Mouse (Mus musculus): ENCODE measurements at regions not wholly inside any gene's neighbourhood (a gene's known extent, or its start where the extent isn't known, plus 50 kb on each side); places are given as distances from the start of the nearest gene placed in this dataset.

DNA sequence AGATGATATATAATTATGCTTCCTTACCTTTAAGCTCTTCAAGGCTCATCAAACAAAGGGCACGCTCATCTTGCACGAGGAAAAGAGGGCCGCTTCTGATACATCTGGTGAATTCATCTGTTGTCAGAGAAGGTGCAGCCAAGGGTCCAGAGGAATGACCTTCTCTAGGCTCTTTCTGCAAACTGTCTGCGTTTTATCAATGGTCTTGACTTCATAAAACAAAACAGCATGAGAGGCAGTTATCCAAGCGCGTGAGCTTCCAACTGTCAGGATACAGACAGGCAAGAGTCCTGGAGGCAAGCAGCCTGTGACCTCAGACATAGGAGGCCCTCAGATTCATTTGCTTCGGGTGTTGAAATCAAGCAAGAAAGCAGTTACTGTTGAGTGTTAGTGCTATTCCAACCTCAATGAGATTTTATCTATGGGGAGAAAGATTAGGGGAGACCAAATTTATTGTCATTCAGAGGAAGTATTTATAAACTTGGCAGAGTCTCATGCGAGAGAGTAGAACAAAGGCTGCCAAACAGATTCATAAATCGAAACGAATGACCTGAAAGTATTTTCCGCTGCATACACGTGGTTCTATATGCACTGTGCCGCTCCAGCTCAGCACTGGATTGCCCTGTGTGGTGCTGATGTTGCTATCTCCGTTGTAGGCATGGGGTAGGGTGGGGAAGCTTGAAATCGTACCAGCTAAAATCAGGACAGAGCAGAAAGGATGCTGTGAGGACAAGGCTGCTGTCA, 107.2 kb upstream of the Vangl1 start:
- DNase-seq, result peak; percentile 38 to 44

DNA sequence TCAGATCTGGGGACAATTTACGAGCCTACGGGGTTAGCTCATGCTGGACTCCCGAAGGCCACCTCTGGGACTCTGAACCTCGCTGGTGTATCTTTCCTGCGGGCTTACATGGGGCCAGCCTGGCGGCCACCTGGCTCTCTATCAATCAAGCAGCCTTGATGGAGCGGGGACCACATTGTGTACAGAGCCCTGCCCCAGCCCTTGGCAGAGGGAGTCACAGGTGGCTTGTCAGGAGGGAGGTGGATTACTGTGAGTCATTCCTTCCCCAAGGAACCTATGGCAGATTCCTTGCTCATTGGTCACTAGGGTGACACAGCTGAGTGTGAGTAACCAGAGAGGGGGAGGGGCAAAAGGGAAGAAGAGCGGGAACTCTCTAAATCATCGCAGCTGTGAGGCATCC, 105.8 kb upstream of the Vangl1 start:
- peak in 1 of 2 experiments; percentile 17 for DNase-seq

DNA sequence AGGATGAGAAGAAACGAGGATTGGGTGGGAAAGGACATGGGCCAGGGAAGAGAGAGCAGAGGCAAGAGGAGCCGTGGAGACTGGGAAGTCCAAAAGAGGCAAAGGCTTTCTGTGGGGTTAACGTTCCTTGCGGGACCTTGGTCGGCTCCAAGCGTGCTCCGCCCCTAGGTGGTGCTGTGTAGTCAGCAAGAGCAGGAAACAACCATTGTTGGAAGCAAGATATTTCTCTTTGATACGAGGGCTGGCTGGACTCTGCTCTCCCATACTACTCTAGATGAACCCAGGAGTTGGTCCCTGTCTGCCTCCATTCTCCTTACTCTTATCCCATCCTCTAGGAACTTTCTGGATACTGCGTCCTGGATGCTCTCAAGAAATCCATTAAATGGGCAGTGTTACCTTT, 105.3 kb upstream of the Vangl1 start:
- peak; percentile 74 to 83 for DNase-seq

DNA sequence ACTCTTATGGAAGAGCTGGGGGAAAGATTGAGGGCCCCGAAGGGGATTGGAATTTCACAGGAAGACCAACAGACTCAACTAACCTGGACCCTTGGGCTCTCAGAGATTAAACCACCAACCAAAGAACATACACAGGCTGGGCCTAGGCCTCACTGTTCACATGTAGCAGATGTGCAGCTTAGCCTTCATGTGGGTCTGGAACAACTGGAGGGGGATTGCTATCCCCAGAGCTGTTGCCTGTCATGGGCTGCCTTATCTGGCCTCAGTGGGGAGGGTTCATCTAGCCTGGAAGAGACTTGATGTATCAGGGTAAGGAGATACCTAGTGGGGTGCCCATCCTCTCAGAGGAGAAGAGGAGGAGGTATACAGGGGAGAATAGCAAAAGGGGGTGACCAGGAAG, 103.2 kb upstream of the Vangl1 start:
- no peak for DNase-seq

DNA sequence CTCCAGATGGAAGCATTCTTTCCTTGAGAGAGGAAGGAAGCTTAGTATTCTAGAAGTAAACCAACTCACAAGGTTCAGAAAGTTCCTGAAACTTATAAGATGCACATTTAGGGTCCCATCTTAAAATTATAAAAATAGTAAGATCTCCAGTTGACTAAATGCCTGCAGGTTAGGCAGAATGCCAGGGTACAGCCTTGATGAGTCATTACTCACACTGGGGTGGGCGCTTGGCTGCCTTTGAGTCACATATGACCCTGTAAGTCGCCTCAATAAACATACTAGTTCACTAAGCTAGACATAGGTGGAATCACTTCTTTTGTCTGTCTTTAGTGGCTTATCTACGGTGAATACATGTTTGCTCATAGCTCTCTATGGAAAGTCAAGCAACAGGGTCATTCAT, 87.9 kb upstream of the Vangl1 start:
- no peak for DNase-seq

DNA sequence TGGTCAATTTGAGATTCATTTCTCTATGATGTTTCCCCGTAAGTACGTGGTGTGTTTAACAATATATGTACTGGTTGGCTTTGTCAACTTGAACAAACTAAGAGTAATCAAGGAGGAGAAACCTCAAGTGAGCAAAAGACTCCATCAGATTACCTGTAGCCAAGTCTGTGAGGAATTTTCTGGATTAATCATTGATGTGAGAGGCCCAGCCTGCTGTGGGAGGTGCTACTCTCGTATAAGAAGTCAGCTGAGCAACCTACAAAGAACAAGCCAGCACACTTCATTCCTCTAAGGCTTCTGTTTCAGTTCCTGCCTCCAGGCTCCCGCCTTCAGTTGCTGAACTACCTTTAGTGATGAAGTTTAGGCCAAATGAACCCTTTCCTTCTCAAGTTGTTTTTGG, 77.5 kb upstream of the Vangl1 start:
- no peak for DNase-seq

DNA sequence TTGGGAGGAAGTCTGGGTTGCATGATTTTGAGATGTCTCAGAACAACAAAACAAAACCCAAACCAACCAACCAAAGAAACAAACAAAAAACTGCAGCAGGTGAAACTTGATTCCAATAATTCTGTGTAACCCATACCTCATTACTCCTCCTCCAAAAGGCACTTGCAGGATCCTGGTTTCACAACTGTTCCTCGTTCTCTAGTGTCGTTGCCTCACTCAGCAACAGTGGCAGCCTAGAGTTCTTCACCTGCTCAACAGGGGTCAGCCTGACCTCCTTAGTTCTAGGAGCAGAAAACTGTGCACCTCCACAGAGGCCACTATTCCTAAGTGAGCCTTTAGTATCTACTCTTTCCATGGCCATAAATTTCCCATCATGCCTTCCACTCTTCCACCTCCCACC, 72.3 kb upstream of the Vangl1 start:
- DNase-seq, result no peak

DNA sequence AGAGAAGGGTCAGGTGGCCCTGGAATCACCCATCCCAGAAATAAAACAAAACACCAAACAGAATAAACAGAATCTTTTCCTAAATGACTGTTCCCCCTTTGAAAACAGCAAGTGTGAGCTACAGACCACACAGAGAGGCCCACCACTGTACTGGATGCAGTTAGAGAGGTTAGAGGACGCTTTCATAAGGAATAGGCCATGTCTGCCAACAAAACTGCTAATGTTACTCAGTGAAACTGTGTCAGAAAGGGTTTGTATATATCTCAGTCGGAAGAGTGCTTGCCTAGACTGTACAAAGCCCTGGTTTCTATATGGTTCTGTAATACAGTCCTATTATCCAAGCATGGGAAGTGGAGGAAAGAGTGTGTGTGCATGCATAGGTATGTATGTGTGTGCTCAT, 71.8 kb upstream of the Vangl1 start:
- no peak for DNase-seq

DNA sequence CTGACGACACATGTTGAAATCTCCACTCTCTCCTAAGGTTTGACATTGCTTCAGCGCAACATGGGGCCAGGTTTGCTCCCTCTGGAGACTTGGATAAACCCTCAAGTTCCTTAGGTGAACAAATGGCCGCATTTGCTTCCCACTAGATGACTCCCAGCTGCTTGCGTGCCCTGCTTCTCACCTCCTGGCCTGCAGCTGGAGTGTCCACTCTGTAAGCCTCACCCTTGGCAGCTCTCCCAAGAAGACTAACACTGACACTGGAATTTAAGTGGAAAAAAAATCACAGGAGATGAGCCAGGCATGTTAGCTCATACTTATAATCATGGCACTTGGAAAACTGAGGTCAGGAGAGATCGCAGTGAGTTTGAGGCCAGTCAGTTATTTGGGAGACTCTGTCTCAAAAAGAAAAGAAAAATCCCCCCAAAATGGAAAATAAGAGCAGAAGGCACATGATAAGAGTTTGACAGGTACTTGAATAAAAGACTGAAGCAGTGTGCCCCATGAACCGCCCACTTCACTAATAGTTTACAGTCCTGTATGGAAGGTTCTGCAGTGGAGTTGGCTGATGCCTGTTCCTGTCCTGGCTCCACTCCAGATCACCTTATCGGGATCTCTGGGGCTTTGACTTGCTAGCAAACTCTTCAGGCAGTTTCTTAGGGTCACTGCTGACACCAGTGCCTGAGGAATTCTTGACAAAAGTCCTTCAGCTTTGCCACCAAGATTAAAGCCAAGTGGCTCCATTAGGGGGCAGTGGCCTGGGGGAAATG, 70.9 kb upstream of the Vangl1 start:
- DNase-seq, result peak; percentile 63 to 81

DNA sequence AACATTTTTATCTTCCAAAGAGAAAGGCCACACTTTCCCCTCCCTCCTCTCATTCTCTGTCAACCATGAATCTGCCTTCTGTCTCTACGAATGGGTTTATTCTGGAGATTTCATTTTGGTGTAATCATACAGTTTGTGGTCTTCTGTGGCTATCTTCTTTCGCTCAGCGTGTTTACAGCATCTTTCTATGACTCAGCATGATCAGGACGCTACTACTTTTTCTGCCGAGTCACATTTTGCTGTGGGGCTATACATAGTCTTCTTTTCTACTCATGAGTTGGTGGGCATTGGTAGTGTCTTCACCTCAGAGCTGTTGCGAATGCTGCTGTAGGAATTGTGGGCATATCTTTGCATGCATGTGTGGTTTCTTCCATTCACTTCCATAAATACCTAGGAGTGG, 66.3 kb upstream of the Vangl1 start:
- DNase-seq, result no peak

DNA sequence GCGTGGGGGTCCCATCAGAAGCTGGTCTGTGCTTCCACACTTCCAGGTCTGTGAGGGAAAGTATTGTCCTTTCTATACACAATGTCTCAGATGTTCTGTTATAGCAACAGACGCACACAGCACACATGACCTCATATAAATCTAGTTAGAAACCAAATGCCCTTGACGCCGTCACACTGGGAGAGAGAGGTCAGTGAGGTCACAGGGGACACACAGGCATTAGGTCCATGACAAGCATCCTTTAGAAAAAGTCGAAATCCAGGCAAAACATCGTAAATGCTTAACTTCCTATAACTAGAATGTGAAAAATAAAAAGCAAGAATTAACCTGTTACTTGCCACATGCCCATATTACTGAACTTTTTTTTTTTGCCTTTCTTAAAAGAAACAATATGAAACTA, 65.8 kb upstream of the Vangl1 start:
- no peak for DNase-seq

DNA sequence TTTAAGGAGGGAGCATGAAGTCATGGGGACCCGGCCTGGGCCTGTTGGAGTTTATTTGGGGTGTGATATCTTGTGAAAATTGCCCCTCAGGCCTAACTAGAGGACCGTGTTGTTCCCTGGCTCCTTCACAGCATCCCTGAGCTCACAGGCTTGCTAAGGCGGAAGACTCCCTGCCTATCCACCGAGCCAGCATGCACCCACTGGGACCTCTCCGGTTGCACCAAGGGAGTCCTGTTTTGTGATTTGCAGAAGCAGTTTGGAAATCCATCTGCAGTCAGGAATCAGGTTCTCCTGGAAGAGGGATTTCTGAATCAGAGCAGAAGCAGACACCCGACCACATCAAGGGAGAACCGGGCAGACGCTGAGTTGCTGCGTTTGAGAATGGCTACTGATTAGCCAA, 61.6 kb upstream of the Vangl1 start:
- DNase-seq, result peak in 1 of 2 experiments; percentile 40

DNA sequence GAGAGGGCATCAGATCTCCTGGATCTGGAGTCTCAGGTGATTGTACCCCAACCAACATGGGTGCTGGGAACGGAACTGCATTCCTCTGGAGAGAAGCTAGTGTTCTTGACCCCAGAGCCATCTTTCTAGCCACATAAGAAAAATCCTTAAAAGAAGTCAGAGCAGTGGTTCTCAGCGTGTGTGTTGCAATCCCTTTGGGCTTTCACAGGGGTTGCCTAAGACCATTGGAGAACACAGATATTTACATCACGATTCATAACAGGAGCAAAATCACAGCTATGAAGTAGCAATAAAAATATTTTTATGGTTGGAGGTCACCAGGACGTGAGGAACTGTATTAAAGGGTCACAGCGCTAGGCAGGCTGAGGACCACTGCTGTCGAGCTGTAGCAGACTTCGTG, 60.7 kb upstream of the Vangl1 start:
- DNase-seq, result peak in 1 of 2 experiments; percentile 25

DNA sequence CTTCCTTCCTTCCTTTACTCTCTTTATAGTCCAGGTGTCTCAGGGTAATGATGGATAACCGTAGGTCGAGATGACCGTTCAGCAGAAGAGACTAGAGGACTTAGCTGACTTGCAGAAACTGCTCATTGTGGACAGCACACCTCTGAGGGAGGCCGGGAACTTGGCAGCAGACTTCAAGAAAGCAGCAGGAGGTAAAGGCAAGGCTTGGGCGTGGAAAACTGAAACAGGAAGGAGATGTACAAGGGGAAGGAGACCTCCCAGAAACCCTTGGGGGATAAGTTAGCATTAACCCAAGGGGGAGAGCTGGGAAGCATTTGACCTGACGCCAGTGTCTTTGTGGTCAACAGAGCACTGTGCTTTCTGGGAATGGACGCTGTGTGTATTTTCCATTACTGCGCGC, 58.8 kb upstream of the Vangl1 start:
- no peak for DNase-seq

DNA sequence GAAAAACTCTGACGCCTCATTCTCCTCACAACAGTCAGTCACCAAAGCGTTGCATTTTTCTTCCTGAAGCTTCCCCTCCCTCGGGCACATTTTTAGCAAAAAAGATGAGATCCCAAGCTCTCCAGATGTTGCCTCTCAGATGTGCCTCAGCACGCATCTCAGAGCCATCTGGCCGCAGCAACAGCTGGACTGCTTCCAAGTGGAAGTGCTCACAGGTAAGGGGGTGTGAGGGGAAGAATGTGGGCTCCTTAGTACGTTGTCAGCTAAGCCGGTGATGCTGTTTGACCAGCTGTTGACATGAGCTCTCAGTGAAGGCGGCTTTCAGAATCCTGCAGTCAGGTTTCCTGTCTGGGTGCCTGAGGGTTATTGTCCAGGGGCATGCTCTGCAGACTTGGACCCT, 58.2 kb upstream of the Vangl1 start:
- DNase-seq, result no peak

DNA sequence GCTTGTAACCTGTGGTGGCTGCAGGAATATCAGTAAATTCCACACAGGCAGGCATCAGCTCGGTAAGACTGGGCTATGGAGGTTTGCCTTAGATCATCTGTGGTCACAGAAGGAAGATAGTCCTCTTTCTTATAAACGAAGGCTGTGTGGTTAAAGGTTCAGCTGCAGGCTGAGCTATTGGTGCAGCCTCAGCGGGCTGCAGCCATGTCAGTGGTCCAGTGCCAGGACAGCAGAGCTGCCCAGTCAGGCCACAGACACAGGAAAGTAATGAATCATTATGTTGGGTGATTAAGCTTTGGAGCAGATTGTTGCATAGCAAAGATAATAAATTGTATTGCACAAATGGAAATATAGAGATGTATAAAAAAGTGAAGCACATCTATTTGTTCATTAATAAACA, 57.0 kb upstream of the Vangl1 start:
- no peak for DNase-seq
